Mouse (Mus musculus) monocyte, adult 5-6 weeks (primary cell): Measurements from ENCODE around the gene Dpp9. TPM values are rescaled to one million over a fixed set of nuclear protein-coding genes. Genes with fewer than 3 reads are reported as not detected.
A peak's percentile ranks its signal among the peaks of the same experiment; 100 is the strongest.

Experiments
- ATAC-seq: fragments of 153-309, 156-312 bp; replicated peaks from 2 replicates; pipeline ENCODE4 v1.8.0; 2017; ENCODE audit warnings: mild to moderate bottlenecking; ENCODE audit not compliant: low TSS enrichment, insufficient number of reproducible peaks, severe bottlenecking, poor library complexity, low FRiP score
- total RNA-seq: library from RNA; stranded (forward); fragments of 200-1000, 200-491, 200-594 nt; gene quantifications from 3 replicates; pipeline ENCODE4 v1.2.3, GENCODE M21; 2017

Dpp9 gene
- total RNA-seq, 1 experiment from 2014 or later: 8.4 TPM

DNA sequence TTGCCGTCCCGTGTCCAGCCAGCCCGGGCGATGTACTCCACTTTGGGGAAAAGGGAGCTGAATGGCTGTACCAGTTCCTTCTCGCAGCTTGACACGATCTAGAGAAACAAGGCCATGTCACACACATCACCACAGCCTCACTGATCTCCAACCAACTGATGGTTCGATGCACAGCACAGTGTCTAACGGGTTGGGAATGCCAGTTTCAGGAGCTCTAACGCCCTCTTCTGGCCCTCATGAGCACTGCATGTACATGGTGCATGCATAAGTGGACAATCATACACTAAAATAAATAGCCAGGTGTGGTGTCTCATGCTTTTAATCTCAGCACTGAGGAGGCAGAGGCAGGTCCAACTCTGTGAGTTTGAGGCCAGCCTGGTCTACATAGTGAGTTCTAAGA, 18.1 kb downstream of the Dpp9 start:
- ATAC-seq: no peak

- no peak for ATAC-seq
Observed at GRCm38 (mm10) chr17:56196860-56197259, 21.8 kb downstream of the Dpp9 start.

GRCm38 (mm10) chr17:56194765-56195164, 23.9 kb downstream of the Dpp9 start:
- no peak for ATAC-seq

- no peak for ATAC-seq
Observed at GRCm38 (mm10) chr17:56194357-56194756, 24.3 kb downstream of the Dpp9 start.

GRCm38 (mm10) chr17:56191266-56191665, 27.4 kb downstream of the Dpp9 start:
- no peak for ATAC-seq

- no peak for ATAC-seq
Observed at GRCm38 (mm10) chr17:56185281-56186141, 33.2 kb downstream of the Dpp9 start.

DNA sequence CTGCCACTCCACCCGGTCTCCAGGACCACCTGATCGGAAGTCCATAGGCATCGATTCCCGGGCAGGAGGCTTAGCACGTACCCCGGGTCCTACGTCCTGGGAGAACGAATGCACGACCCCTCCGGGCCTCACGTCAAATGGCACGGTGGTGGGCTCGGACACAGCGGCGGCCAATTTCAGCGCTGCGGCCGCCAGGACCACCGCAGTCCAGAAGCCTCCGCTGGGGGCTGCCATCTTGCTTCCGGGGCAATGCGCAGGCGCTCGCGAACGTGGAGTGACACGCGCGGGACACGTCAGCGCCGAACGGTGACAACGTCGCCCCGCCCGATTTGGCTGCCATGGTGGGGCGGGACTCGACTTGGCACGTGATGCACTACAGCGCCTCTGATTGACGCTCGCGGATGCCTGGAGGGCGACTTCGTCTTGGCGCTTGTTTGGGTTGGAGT, 35.0 kb downstream of the Dpp9 start, which contains the start of gene Mydgf:
Mydgf (minus strand) TSS at position 263 of the 446 bp plus-strand sequence.
- ATAC-seq: peak; percentile 92

DNA sequence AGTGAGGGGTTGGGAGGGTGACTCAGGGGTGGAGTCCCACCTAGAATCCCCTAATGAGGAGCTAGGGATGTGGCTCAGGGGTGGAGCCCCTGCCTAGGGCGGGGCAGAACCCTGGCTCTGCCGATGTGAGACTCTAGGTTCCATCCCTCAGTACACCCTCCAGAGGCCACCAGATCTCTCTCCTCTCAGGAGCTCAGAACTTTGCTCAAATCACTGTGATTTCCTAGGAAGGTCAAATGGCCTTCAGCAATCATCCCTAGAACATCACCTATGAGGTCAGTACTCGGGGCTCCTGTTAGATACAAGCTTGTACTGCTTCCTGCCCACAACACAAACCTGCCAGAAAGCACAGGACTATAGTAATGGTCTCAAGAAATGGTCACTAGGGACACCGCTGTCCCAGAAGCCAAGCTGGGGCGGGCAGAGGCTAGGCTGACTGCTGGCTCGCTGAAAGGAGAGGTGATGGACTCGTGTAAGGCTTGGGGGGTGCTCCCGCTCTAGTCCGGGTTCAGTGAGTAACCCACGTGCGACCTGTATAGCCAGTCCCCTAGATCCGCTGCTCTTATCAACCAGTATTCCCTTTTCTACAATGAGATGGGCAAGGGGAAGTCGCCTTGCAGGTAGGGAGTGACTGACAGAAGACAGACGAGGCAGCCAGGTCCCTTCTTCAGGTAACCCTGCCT, 35.6 kb downstream of the Dpp9 start:
- ATAC-seq: 0 out of 2 replicates have a peak, but pooled peaks have one; percentile 5

DNA sequence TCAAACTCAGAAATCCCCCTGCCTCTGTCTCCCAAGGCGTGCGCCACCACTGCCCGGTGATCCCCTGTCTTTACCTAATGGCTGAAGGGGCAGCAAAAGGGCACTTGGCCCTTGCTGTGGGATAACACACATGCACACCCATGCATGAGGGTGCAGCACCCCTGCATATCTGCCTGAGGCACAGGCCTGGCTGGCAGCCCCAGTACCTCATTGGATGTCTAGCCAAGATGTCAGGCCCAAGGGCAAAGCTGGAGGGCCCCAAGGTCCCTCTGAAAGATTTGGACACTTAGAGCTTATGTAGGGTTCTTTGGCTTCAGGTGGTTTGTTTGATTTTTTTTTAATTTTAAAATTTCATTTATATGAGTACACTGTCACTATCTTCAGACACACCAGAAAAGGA, 43.3 kb downstream of the Dpp9 start:
- no peak for ATAC-seq

GRCm38 (mm10) chr17:56173401-56174046, 45.2 kb downstream of the Dpp9 start:
- no peak for ATAC-seq

DNA sequence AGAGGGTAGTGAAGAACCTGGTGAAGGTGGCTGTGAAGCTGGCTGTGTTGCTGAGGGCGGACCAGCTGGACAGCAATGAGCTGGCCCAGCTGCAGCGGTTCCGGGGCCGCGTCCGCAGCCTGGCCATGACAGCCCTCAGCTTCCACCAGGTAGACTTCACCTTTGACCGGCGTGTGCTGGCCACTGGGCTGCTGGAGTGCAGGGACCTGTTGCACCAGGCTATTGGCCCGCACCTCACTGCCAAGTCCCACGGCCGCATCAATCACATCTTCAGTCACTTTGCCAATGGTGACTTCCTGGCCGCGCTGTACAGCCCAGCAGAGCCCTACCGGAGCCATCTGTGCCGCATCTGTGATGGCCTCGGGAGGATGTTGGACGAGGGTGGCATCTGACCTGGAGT, 46.8 kb downstream of the Dpp9 start:
- ATAC-seq: no peak

DNA sequence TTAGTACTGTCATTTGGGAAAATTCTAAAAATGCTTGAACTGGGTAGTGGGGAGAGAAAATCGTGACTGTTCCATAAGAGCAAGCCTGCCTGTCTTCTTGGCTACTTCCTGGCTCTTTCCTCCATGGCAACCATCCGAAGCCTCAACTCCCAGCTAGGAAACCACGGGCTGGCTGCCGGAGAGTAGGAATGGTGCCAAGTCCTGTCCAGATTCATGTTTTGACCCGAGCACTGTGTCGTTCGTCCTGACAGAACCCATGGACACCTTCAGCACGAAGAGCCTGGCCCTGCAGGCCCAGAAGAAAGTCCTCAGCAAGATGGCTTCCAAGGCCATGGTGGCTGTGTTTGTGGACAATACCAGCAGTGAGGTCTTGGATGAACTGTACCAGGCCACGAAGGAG, 47.2 kb downstream of the Dpp9 start:
- ATAC-seq: no peak

- no peak for ATAC-seq
Observed at GRCm38 (mm10) chr17:56170636-56171035, 48.1 kb downstream of the Dpp9 start.

DNA sequence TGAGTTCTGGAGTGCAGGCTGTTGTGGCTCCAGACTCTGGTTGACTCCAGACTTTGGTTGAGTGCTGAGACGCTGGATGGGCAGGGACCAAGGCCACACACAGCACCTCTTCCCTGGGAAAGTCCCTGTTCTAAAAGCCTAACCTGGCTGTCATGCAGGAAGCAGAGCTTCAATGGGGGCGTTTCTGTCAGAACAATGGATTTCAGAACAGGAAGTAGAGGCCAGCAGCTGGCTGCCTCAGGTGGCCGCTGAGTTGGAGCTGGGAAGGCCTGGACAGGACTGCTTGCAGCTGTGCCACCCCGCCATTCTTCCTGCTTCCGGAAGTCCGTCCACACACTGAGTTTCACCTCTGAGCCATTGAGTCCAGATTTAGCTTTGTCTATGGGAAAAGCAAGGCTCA, 48.9 kb downstream of the Dpp9 start:
- no peak for ATAC-seq

- ATAC-seq: no peak
Observed at GRCm38 (mm10) chr17:56165671-56166070, 53.0 kb downstream of the Dpp9 start.

GRCm38 (mm10) chr17:56164510-56164909, 54.2 kb downstream of the Dpp9 start:
- no peak for ATAC-seq

GRCm38 (mm10) chr17:56163523-56164102, 55.1 kb downstream of the Dpp9 start:
- no peak for ATAC-seq

DNA sequence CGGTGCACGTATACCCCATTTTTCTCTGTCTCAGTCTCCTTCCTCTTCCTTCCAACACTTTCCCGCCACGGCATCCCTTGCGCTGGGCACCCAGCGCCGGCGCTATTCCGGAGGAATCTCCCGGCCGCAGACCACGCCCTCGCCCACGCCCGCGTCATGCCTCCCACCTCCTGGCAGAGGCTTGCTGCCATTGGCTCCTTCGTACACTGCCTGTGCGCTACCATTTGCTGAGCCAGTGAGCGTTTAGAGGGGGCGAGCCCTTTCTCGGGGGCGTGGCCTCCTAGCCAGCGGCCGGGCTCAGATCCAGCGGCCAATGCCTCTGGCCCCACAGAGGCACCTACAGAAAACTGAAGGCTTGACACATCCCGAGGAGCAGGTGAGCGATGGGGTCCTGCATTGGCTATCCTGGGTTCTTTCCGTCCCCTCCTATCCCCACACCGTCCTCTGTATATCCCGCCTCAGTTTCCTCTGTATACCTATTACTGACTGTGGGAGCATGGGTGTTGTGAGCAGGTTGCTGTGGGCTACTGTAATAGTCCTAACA, 56.4 kb downstream of the Dpp9 start, which contains the start of gene Tnfaip8l1:
Tnfaip8l1 (plus strand) TSS at position 247 of the 544 bp plus-strand sequence.
- ATAC-seq: peak; percentile 96

GRCm38 (mm10) chr17:56159729-56160128, 59.0 kb downstream of the Dpp9 start:
- ATAC-seq: no peak
